Mouse (Mus musculus) kidney, embryonic 14.5 days (tissue): ENCODE measurements around the gene Ttyh1. TPM values are rescaled to one million over a fixed set of nuclear protein-coding genes. Genes with fewer than 3 reads are reported as not detected.

Source experiments
- ATAC-seq: fragments of 200-750 bp; cut with Nextera tagmentation; 2 replicates; pipeline ENCODE4 v1.8.0; 2017; ENCODE audit warnings: moderate number of reproducible peaks, mild to moderate bottlenecking, moderate TSS enrichment, moderate library complexity; ENCODE audit not compliant: low FRiP score, low TSS enrichment
- H3K27ac ChIP-seq: fragments of 300-500 bp; sonication (generic); 2 replicates; pipeline ENCODE4 v1.5.1; 2014; ENCODE audit warnings: low read depth, mild to moderate bottlenecking, low read length, moderate library complexity, mixed read lengths
- H3K27me3 ChIP-seq: fragments of 300-500 bp; sonication (generic); 2 replicates; pipeline ENCODE4 v1.6.1; 2014; ENCODE audit warnings: mild to moderate bottlenecking, low read length; ENCODE audit not compliant: control insufficient read depth, insufficient read depth
- H3K36me3 ChIP-seq: fragments of 300-500 bp; sonication (generic); 2 replicates; pipeline ENCODE4 v1.6.1; 2014; ENCODE audit warnings: low read length, mixed read lengths; ENCODE audit not compliant: control insufficient read depth, insufficient read depth
- H3K4me1 ChIP-seq: fragments of 300-500 bp; sonication (generic); 2 replicates; pipeline ENCODE4 v1.6.1; 2014; ENCODE audit warnings: low read length, mixed read lengths; ENCODE audit not compliant: control insufficient read depth, insufficient read depth
- H3K4me2 ChIP-seq: fragments of 300-500 bp; sonication (generic); replicated peaks from 2 replicates; pipeline ENCODE4 v1.6.1; 2014; ENCODE audit warnings: low read depth, mild to moderate bottlenecking, low read length
- H3K4me3 ChIP-seq: fragments of 300-500 bp; sonication (generic); 2 replicates; pipeline ENCODE4 v1.5.1; 2014; ENCODE audit warnings: mild to moderate bottlenecking, low read length
- H3K9ac ChIP-seq: fragments of 300-500 bp; sonication (generic); 2 replicates; pipeline ENCODE4 v1.6.1; 2014; ENCODE audit warnings: low read depth, mild to moderate bottlenecking, low read length, moderate library complexity
- H3K9me3 ChIP-seq: fragments of 300-500 bp; sonication (generic); 2 replicates; pipeline ENCODE4 v1.6.1; 2016; ENCODE audit warnings: low read length; ENCODE audit not compliant: control insufficient read depth
- WGBS: fragments of 180-500 bp; shearing (Covaris S2); extraction: QIAGEN DNeasy Blood & Tissue Kit; methylation state at CpG from one replicate; pipeline ENCODE4 v1.1.7; 2014; 5-methylcytosine and 5-hydroxymethylcytosine counted together
- polyA plus RNA-seq: library from polyadenylated mRNA; unstranded; fragments of >200 nt; fragmentation: Nextera tagmentation; extraction: Ambion mirVana; gene quantifications from 2 replicates; pipeline ENCODE4 v1.2.1, GENCODE M21; 2014

The Ttyh1 gene
- polyA plus RNA-seq, 1 experiment from 2014 or later, result 1.5 TPM

GRCm38 (mm10) chr7:4126992-4127785, 8.0 kb downstream of the Ttyh1 start:
- H3K4me2 ChIP-seq, result no peak overlapping the region
- 85% methylated on average over 11 of the region's 11 CpGs for WGBS
- no peaks in the 10 kb centered on the region for H3K36me3 ChIP-seq
- H3K9ac ChIP-seq, result no peak overlapping the region
- no peaks in the 10 kb centered on the region for H3K9me3 ChIP-seq
- no peak overlapping the region for H3K4me3 ChIP-seq
- ATAC-seq, result no peak
- no peak overlapping the region for H3K27ac ChIP-seq
- no peaks in the 10 kb centered on the region; the same call in 1 of the 2 replicates for H3K27me3 ChIP-seq
- H3K4me1 ChIP-seq, result 0 out of 2 replicates have a peak, but pooled peaks cover 5% of the 10 kb centered on the region

- 89% methylated on average over 4 of the region's 4 CpGs for WGBS
These were observed 8.7 kb downstream of the Ttyh1 start for GRCm38 (mm10) chr7:4127894-4128293.

GRCm38 (mm10) chr7:4128860-4129259, 9.7 kb downstream of the Ttyh1 start:
- Histone ChIP-seq H3K27ac (no peak overlapping the region), H3K9me3 (no peaks in the 10 kb centered on the region), H3K4me3 (no peak overlapping the region), H3K4me2 (no peak overlapping the region), H3K9ac (no peak overlapping the region), H3K4me1 (0 out of 2 replicates have a peak, but pooled peaks cover 5% of the 10 kb centered on the region), H3K36me3 (no peaks in the 10 kb centered on the region), H3K27me3 (no peaks in the 10 kb centered on the region; the same call in 1 of the 2 replicates)
- 57% methylated on average over 6 of the region's 6 CpGs for WGBS
- ATAC-seq, result no peak

More at GRCm38 (mm10) chr7:4127894-4128293, 8.7 kb downstream of the Ttyh1 start:
- no peaks in the 10 kb centered on the region for H3K9me3 ChIP-seq
- ATAC-seq, result no peak
- H3K4me2 ChIP-seq, result no peak overlapping the region
- H3K4me3 ChIP-seq, result no peak overlapping the region
- no peaks in the 10 kb centered on the region for H3K36me3 ChIP-seq
- H3K27me3 ChIP-seq, result no peaks in the 10 kb centered on the region; the same call in 1 of the 2 replicates
- 0 out of 2 replicates have a peak, but pooled peaks cover 5% of the 10 kb centered on the region for H3K4me1 ChIP-seq
- no peak overlapping the region for H3K27ac ChIP-seq
- no peak overlapping the region for H3K9ac ChIP-seq

GRCm38 (mm10) chr7:4130686-4131452, 11.7 kb downstream of the Ttyh1 start:
- no peaks in the 10 kb centered on the region for H3K4me1 ChIP-seq
- no peaks in the 10 kb centered on the region for H3K27me3 ChIP-seq
- H3K9ac ChIP-seq, result no peak overlapping the region
- no peaks in the 10 kb centered on the region for H3K36me3 ChIP-seq
- ATAC-seq, result peak; percentile 52
- no peak overlapping the region for H3K4me2 ChIP-seq
- H3K4me3 ChIP-seq, result no peak overlapping the region
- no peaks in the 10 kb centered on the region for H3K9me3 ChIP-seq
- WGBS, result 44% methylated on average over 13 of the region's 13 CpGs
- H3K27ac ChIP-seq, result no peak overlapping the region

- H3K27ac ChIP-seq, result no peak overlapping the region
- ATAC-seq, result no peak
- no peaks in the 10 kb centered on the region for H3K36me3 ChIP-seq
- 91% methylated on average over 8 of the region's 8 CpGs for WGBS
- H3K9me3 ChIP-seq, result no peaks in the 10 kb centered on the region
- no peak overlapping the region for H3K9ac ChIP-seq
- no peaks in the 10 kb centered on the region for H3K27me3 ChIP-seq
- no peaks in the 10 kb centered on the region for H3K4me1 ChIP-seq
- no peak overlapping the region for H3K4me3 ChIP-seq
- no peak overlapping the region for H3K4me2 ChIP-seq
These were observed 12.8 kb downstream of the Ttyh1 start for GRCm38 (mm10) chr7:4131964-4132363.

- Histone ChIP-seq H3K36me3 (no peaks in the 10 kb centered on the region), H3K9ac (no peak overlapping the region), H3K4me2 (no peak overlapping the region), H3K27me3 (no peaks in the 10 kb centered on the region), H3K4me1 (no peaks in the 10 kb centered on the region; the same call in 1 of the 2 replicates), H3K27ac (no peak overlapping the region), H3K9me3 (no peaks in the 10 kb centered on the region), H3K4me3 (no peak overlapping the region)
- ATAC-seq, result no peak
- WGBS, result 95% methylated on average over 3 of the region's 3 CpGs
These were observed 13.4 kb downstream of the Ttyh1 start for GRCm38 (mm10) chr7:4132581-4132980.

GRCm38 (mm10) chr7:4132998-4133397, 13.8 kb downstream of the Ttyh1 start:
- peaks cover under 1% of the 10 kb centered on the region; the same call in 1 of the 2 replicates for H3K36me3 ChIP-seq
- no peaks in the 10 kb centered on the region for H3K27me3 ChIP-seq
- H3K27ac ChIP-seq, result no peak overlapping the region
- no peaks in the 10 kb centered on the region for H3K9me3 ChIP-seq
- H3K9ac ChIP-seq, result no peak overlapping the region
- H3K4me3 ChIP-seq, result no peak overlapping the region
- H3K4me1 ChIP-seq, result peaks cover 4% of the 10 kb centered on the region; the same call in 1 of the 2 replicates
- no peak for ATAC-seq
- no peak overlapping the region for H3K4me2 ChIP-seq
- 88% methylated on average over 7 of the region's 7 CpGs for WGBS

GRCm38 (mm10) chr7:4134911-4135310, 15.7 kb downstream of the Ttyh1 start:
- Histone ChIP-seq H3K36me3 (peaks cover 19% of the 10 kb centered on the region), H3K27me3 (no peaks in the 10 kb centered on the region), H3K4me3 (no peak overlapping the region), H3K27ac (no peak overlapping the region), H3K9ac (no peak overlapping the region), H3K4me2 (no peak overlapping the region), H3K9me3 (no peaks in the 10 kb centered on the region), H3K4me1 (peaks cover 6% of the 10 kb centered on the region; the same call in 1 of the 2 replicates)
- no peak for ATAC-seq
- WGBS, result 91% methylated on average over 5 of the region's 5 CpGs
